ENCODE assay signal across 11 mouse cellular contexts in the genomic region with DNA sequence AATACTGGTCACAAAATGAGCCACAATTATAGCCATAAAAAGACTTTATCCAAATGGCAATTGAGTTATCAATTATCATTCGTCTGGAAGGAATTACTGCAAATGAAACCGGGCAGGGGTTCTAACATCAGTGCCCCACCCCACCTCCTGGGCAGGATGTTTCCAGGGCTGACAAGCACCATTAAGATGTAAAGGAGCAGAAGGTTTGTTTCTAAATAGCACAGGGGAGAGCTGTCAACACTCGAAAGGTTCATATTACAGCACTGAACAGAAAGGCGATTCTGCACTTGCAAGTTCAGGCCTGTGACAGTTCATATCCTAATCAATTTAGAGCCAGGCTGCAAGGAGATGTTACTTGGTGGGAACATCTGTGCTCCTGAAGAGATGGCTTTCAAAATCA. TPM values are rescaled to one million over a fixed set of nuclear protein-coding genes. Genes with fewer than 3 reads are reported as not detected.
DNase-seq lines count a peak whose midpoint lies in the region; ATAC-seq and TF ChIP-seq lines count a peak whose summit lies in the region.
"Had no signal": no experiment of that assay in that cellular context is flagged by ENCODE, and none has a peak within 500 bp of the region (broad histone marks: within the 10 kb centered on the region; RNA-seq: fewer than 3 reads in every experiment).

No protein-coding gene starts in this region.

- no peak for TF ChIP-seq EP300 in liver, postnatal 0 days (IDR thresholded peaks at IDR 0.05; ENCODE audit: low read depth)

- peaks cover 32% of the 10 kb centered on the region for H3K4me1 ChIP-seq in liver, postnatal 0 days (ENCODE audit: insufficient read depth)
- peaks cover 68% of the 10 kb centered on the region for H3K4me1 ChIP-seq in liver, embryonic 12.5 days
- peaks cover 9% of the 10 kb centered on the region; the same call in 1 of the 2 replicates for H3K4me1 ChIP-seq in midbrain, postnatal 0 days (ENCODE audit: insufficient read depth, low read length)

- H3K9ac ChIP-seq in liver, postnatal 0 days (replicated peaks) = no peak overlapping the region
- H3K9ac ChIP-seq in liver, embryonic 12.5 days = no peak overlapping the region
- H3K9ac ChIP-seq in midbrain, postnatal 0 days (replicated peaks; ENCODE audit: low read length, poor library complexity, severe bottlenecking) = no peak overlapping the region; the same call in 1 of the 2 replicates

- no peak overlapping the region for H3K4me3 ChIP-seq in liver, postnatal 0 days (ENCODE audit: low read depth, low read length)
- no peak overlapping the region for H3K4me3 ChIP-seq in liver, embryonic 12.5 days
- H3K4me3 ChIP-seq in midbrain, postnatal 0 days (ENCODE audit: low read depth, low read length) = peak overlapping the region; percentile 58
- H3K4me3 ChIP-seq: erythroblast, embryonic 14.5 days had no signal

- WGBS in liver, postnatal 0 days (ENCODE audit: insufficient replicate concordance) = 58% methylated on average over 4 of the region's 4 CpGs
- 55% methylated on average over 4 of the region's 4 CpGs for WGBS in liver, embryonic 12.5 days (ENCODE audit: insufficient replicate concordance)
- 22% methylated on average over 4 of the region's 4 CpGs for WGBS in midbrain, postnatal 0 days

- H3K9me3 ChIP-seq in liver, postnatal 0 days (ENCODE audit: low read length) = no peaks in the 10 kb centered on the region
- no peaks in the 10 kb centered on the region for H3K9me3 ChIP-seq in liver, embryonic 12.5 days (replicated peaks)
- H3K9me3 ChIP-seq in midbrain, postnatal 0 days (ENCODE audit: low read length) = no peaks in the 10 kb centered on the region
- H3K9me3 ChIP-seq: kidney, embryonic 15.5 days had no signal

- TF ChIP-seq CTCF in liver, postnatal 0 days (IDR thresholded peaks at IDR 0.05; ENCODE audit: low read depth) = no peak
- no peak for TF ChIP-seq CTCF in midbrain, postnatal 0 days (IDR thresholded peaks at IDR 0.05)

- 0 out of 2 replicates have a peak overlapping the region, but pooled peaks have one; percentile 69 for H3K4me2 ChIP-seq in liver, postnatal 0 days (ENCODE audit: low read depth, low read length)
- no peak overlapping the region for H3K4me2 ChIP-seq in liver, embryonic 12.5 days
- peak overlapping the region; percentile 76 for H3K4me2 ChIP-seq in midbrain, postnatal 0 days (ENCODE audit: low read depth, low read length, poor library complexity, severe bottlenecking)

- no peak for ATAC-seq in liver, postnatal 0 days
- ATAC-seq in liver, embryonic 12.5 days = no peak
- ATAC-seq in midbrain, postnatal 0 days (ENCODE audit: low FRiP score) = no peak

- H3K27me3 ChIP-seq in liver, postnatal 0 days (ENCODE audit: insufficient read depth, low read length) = no peaks in the 10 kb centered on the region
- peaks cover 21% of the 10 kb centered on the region for H3K27me3 ChIP-seq in liver, embryonic 12.5 days (replicated peaks)
- H3K27me3 ChIP-seq in midbrain, postnatal 0 days (ENCODE audit: insufficient read depth, low read length) = no peaks in the 10 kb centered on the region

- H3K27ac ChIP-seq in liver, postnatal 0 days (ENCODE audit: low read depth) = no peak overlapping the region
- H3K27ac ChIP-seq in liver, embryonic 12.5 days = no peak overlapping the region
- no peak overlapping the region for H3K27ac ChIP-seq in midbrain, postnatal 0 days (ENCODE audit: low read depth, low read length)
- H3K27ac ChIP-seq: kidney, embryonic 15.5 days had no signal

- DNase-seq in liver, postnatal 0 days = no peak
- peak; percentile 58 for DNase-seq in embryo, embryonic 10.5 days (ENCODE audit: low spot score)
- DNase-seq in forelimb bud, embryonic 11.5 days (ENCODE audit: low read depth, low spot score) = peak; percentile 41
- no peak for DNase-seq in midbrain, postnatal 0 days (ENCODE audit: low spot score)
- no peak for DNase-seq in frontal cortex, postnatal 25 days (ENCODE audit: low spot score in 2 of 2)
- DNase-seq in layer of hippocampus, adult 9-10 months (ENCODE audit: low spot score) = no peak
- DNase-seq in right cerebral cortex, adult 18-20 months = no peak
- DNase-seq: adrenal gland, adult 2 months had no signal

- no peaks in the 10 kb centered on the region for H3K36me3 ChIP-seq in liver, postnatal 0 days (replicated peaks; ENCODE audit: insufficient read depth, low read length)
- H3K36me3 ChIP-seq in liver, embryonic 12.5 days = no peaks in the 10 kb centered on the region
- H3K36me3 ChIP-seq in midbrain, postnatal 0 days (ENCODE audit: insufficient read depth, low read length) = no peaks in the 10 kb centered on the region
- H3K36me3 ChIP-seq: kidney, embryonic 15.5 days had no signal

RNA-seq across cellular contexts. Expression of a gene that starts 3.3 kb away (rescaled TPM):
- polyA plus RNA-seq in liver, postnatal 0 days (2015; fragmentation: Nextera tagmentation; extraction: Ambion mirVana) = 37.0 and 39.4 TPM in 2 replicates
- polyA plus RNA-seq in liver, embryonic 12.5 days (2016; fragmentation: Nextera tagmentation; extraction: Ambion mirVana) = 34.0 and 36.3 TPM in 2 replicates
- total RNA-seq in midbrain, postnatal 0 days (2014; rRNA removed) = 126 and 128 TPM in 2 replicates
- 79.1 and 79.7 TPM in 2 replicates for polyA plus RNA-seq in midbrain, postnatal 0 days (2015; fragmentation: Nextera tagmentation; extraction: Ambion mirVana)

Comparison
In these comparisons a context has a peak if more than half of its experiments do, and no peak if none do; other contexts are left out.
1. DNase-seq: peak in embryo, embryonic 10.5 days (single experiment) and forelimb bud, embryonic 11.5 days (single experiment); none in liver, postnatal 0 days (single experiment), midbrain, postnatal 0 days (single experiment), frontal cortex, postnatal 25 days (0 of 2), layer of hippocampus, adult 9-10 months (single experiment) and right cerebral cortex, adult 18-20 months (single experiment).